Mouse (Mus musculus) liver, embryonic 16.5 days (tissue): Measurements from ENCODE around the gene Zfp110. TPM values are rescaled to one million over a fixed set of nuclear protein-coding genes. Genes with fewer than 3 reads are reported as not detected.
"Not testable (repeated sequence)": the region's sequence is repeated elsewhere in the genome, so short reads cannot be mapped to it uniquely, and the experiment has no call there.

ENCODE experiments used
- ATAC-seq: fragments of 200-750 bp; cut with Nextera tagmentation; 2 replicates; pipeline ENCODE4 v1.8.0; 2017; ENCODE audit warnings: low read depth, mild to moderate bottlenecking, moderate number of reproducible peaks, moderate library complexity
- H3K27ac ChIP-seq: fragments of 300-500 bp; sonication (generic); 2 replicates; pipeline ENCODE4 v1.5.1; 2014; ENCODE audit warnings: mild to moderate bottlenecking, low read length
- H3K27me3 ChIP-seq: fragments of 300-500 bp; sonication (generic); 2 replicates; pipeline ENCODE4 v1.6.1; 2014; ENCODE audit warnings: low read depth, low read length, mixed read lengths; ENCODE audit not compliant: control insufficient read depth, insufficient read depth
- H3K36me3 ChIP-seq: fragments of 300-500 bp; sonication (generic); 2 replicates; pipeline ENCODE4 v1.6.1; 2014; ENCODE audit warnings: mild to moderate bottlenecking; ENCODE audit not compliant: control insufficient read depth, insufficient read depth
- H3K4me1 ChIP-seq: fragments of 300-500 bp; sonication (generic); 2 replicates; pipeline ENCODE4 v1.6.1; 2014; ENCODE audit warnings: low read depth, low read length, mixed read lengths; ENCODE audit not compliant: control insufficient read depth
- H3K4me2 ChIP-seq: fragments of 300-500 bp; sonication (generic); 2 replicates; pipeline ENCODE4 v1.6.1; 2014; ENCODE audit warnings: low read depth, low read length, mixed read lengths
- H3K4me3 ChIP-seq: fragments of 300-500 bp; sonication (generic); 2 replicates; pipeline ENCODE4 v1.5.1; 2014; ENCODE audit warnings: low read depth, mild to moderate bottlenecking, low read length
- H3K9ac ChIP-seq: fragments of 300-500 bp; sonication (generic); 2 replicates; pipeline ENCODE4 v1.6.1; 2014; ENCODE audit warnings: low read depth, low read length
- H3K9me3 ChIP-seq: fragments of 300-500 bp; sonication (generic); replicated peaks from 2 replicates; pipeline ENCODE4 v1.6.1; 2016; ENCODE audit warnings: low read length; ENCODE audit not compliant: control insufficient read depth
- WGBS: fragments of 180-500 bp; shearing (Covaris S2); extraction: QIAGEN DNeasy Blood & Tissue Kit; methylation state at CpG from one replicate; pipeline ENCODE4 v1.1.7; 2014; ENCODE audit not compliant: insufficient replicate concordance; 5-methylcytosine and 5-hydroxymethylcytosine counted together
- polyA plus RNA-seq: library from polyadenylated mRNA; unstranded; fragments of >200 nt; fragmentation: Nextera tagmentation; extraction: Ambion mirVana; gene quantifications from 2 replicates; pipeline ENCODE4 v1.2.1, GENCODE M21; 2015

Zfp110 gene
- polyA plus RNA-seq, 1 experiment from 2014 or later, result 12.7 TPM

GRCm38 (mm10) chr7:12815566-12815965, 19.0 kb upstream of the Zfp110 start:
- Histone ChIP-seq H3K9me3 (peaks cover 3% of the 10 kb centered on the region), H3K9ac (no peak overlapping the region), H3K4me1 (peaks cover 5% of the 10 kb centered on the region), H3K27me3 (no peaks in the 10 kb centered on the region), H3K4me3 (no peak overlapping the region), H3K27ac (no peak overlapping the region), H3K36me3 (peaks cover 9% of the 10 kb centered on the region), H3K4me2 (no peak overlapping the region)
- WGBS, result 82% methylated on average over 8 of the region's 8 CpGs
- no peak for ATAC-seq

GRCm38 (mm10) chr7:12818521-12819295, 15.9 kb upstream of the Zfp110 start, which contains the start of gene Zfp329:
Gene Zfp329 (minus strand): TSS chr7:12818858.
- H3K4me3 ChIP-seq, result peak within 1 kb of the TSS; percentile 78
- H3K9me3 ChIP-seq, result no peaks in the 10 kb centered on the region
- under 1% methylated on average over 39 of the region's 40 CpGs for WGBS
- peak; percentile 97 for ATAC-seq
- H3K4me1 ChIP-seq, result peaks cover 5% of the 10 kb centered on the region
- H3K27me3 ChIP-seq, result no peaks in the 10 kb centered on the region
- H3K4me2 ChIP-seq, result peak within 1 kb of the TSS; percentile 85
- H3K36me3 ChIP-seq, result no peaks in the 10 kb centered on the region; the same call in 1 of the 2 replicates
- H3K9ac ChIP-seq, result peak within 1 kb of the TSS; percentile 84
- 0 out of 2 replicates have a peak within 1 kb of the TSS, but pooled peaks have one; percentile 29 for H3K27ac ChIP-seq

- 0 out of 2 replicates have a peak, but pooled peaks have one; percentile 5 for ATAC-seq
- no peaks in the 10 kb centered on the region for H3K27me3 ChIP-seq
- H3K36me3 ChIP-seq, result peaks cover 32% of the 10 kb centered on the region
- H3K4me3 ChIP-seq, result peak overlapping the region; percentile 70
- H3K4me2 ChIP-seq, result peak overlapping the region; percentile 69
- peaks cover 7% of the 10 kb centered on the region for H3K9me3 ChIP-seq
- H3K9ac ChIP-seq, result peak overlapping the region; percentile 67
- peak overlapping the region; percentile 28; the same call in 1 of the 2 replicates for H3K27ac ChIP-seq
- WGBS, result 25% methylated on average over 13 of the region's 13 CpGs
- peaks cover 5% of the 10 kb centered on the region for H3K4me1 ChIP-seq
These were observed 671 bp downstream of the Zfp110 start for GRCm38 (mm10) chr7:12835193-12835671.

GRCm38 (mm10) chr7:12835779-12836178, 1.2 kb downstream of the Zfp110 start:
- WGBS, result 77% methylated on average over 4 of the region's 4 CpGs
- Histone ChIP-seq H3K9me3 (peaks cover 8% of the 10 kb centered on the region), H3K4me3 (peak overlapping the region; percentile 70), H3K4me2 (peak overlapping the region; percentile 69), H3K27ac (no peak overlapping the region), H3K9ac (no peak overlapping the region), H3K4me1 (peaks cover 5% of the 10 kb centered on the region), H3K27me3 (no peaks in the 10 kb centered on the region), H3K36me3 (peaks cover 37% of the 10 kb centered on the region)
- ATAC-seq, result no peak

- no peak overlapping the region for H3K27ac ChIP-seq
- no peaks in the 10 kb centered on the region for H3K36me3 ChIP-seq
- no peak overlapping the region for H3K4me3 ChIP-seq
- H3K27me3 ChIP-seq, result no peaks in the 10 kb centered on the region
- H3K9me3 ChIP-seq, result 0 out of 2 replicates have a peak, but pooled peaks cover under 1% of the 10 kb centered on the region
- H3K4me2 ChIP-seq, result no peak overlapping the region
- H3K9ac ChIP-seq, result no peak overlapping the region
- no peaks in the 10 kb centered on the region for H3K4me1 ChIP-seq
- ATAC-seq, result no peak
- 8% methylated on average over 3 of the region's 3 CpGs for WGBS
These were observed 39.7 kb downstream of the Zfp110 start for GRCm38 (mm10) chr7:12874301-12874700.

- H3K4me2 ChIP-seq, result no peak overlapping the region
- H3K4me3 ChIP-seq, result no peak overlapping the region
- no peaks in the 10 kb centered on the region for H3K36me3 ChIP-seq
- H3K9ac ChIP-seq, result no peak overlapping the region
- no peak for ATAC-seq
- no peaks in the 10 kb centered on the region for H3K9me3 ChIP-seq
- no peak overlapping the region for H3K27ac ChIP-seq
- H3K4me1 ChIP-seq, result peaks cover 7% of the 10 kb centered on the region
- H3K27me3 ChIP-seq, result no peaks in the 10 kb centered on the region
These were observed 45.5 kb downstream of the Zfp110 start for GRCm38 (mm10) chr7:12880036-12880435.

GRCm38 (mm10) chr7:12880497-12880896, 45.9 kb downstream of the Zfp110 start:
- not testable (repeated sequence) for H3K27ac ChIP-seq, ATAC-seq, H3K4me1 ChIP-seq, H3K36me3 ChIP-seq, H3K27me3 ChIP-seq, H3K9me3 ChIP-seq
- Histone ChIP-seq H3K9ac (peak overlapping the region; percentile 77; the same call in 1 of the 2 replicates), H3K4me3 (peak overlapping the region; percentile 79), H3K4me2 (peak overlapping the region; percentile 92)
- 31% methylated on average over 8 of the region's 8 CpGs for WGBS

- Histone ChIP-seq H3K4me1 (peaks cover 7% of the 10 kb centered on the region), H3K27ac (peak within 1 kb of the TSS; percentile 44), H3K27me3 (no peaks in the 10 kb centered on the region), H3K36me3 (no peaks in the 10 kb centered on the region), H3K9ac (peak within 1 kb of the TSS; percentile 77), H3K4me3 (peak within 1 kb of the TSS; percentile 79), H3K9me3 (no peaks in the 10 kb centered on the region), H3K4me2 (peak within 1 kb of the TSS; percentile 92)
- 1% methylated on average over 35 of the region's 35 CpGs for WGBS
- ATAC-seq, result peak; percentile 100
These were observed 46.5 kb downstream of the Zfp110 start, which contains the start of gene Zfp128 for GRCm38 (mm10) chr7:12880911-12881660. Gene Zfp128 (plus strand): TSS chr7:12881177.
